ENCODE assay signal across 9 mouse cellular contexts in genomic region chr5:120467026-120467425, GRCm38 (mm10). TPM values are rescaled to one million over a fixed set of nuclear protein-coding genes. Genes with fewer than 3 reads are reported as not detected.
DNase-seq lines count a peak whose midpoint lies in the region; ATAC-seq and TF ChIP-seq lines count a peak whose summit lies in the region.
"Had no signal": no experiment of that assay in that cellular context is flagged by ENCODE, and none has a peak within 500 bp of the region (broad histone marks: within the 10 kb centered on the region; RNA-seq: fewer than 3 reads in every experiment).

No protein-coding gene starts in this region.

- H3K27ac ChIP-seq in left cerebral cortex, adult 2 months, result no peak overlapping the region
- H3K27ac ChIP-seq in forebrain, embryonic 12.5 days, result no peak overlapping the region
- H3K27ac ChIP-seq in intestine, embryonic 16.5 days (ENCODE audit: low read length), result no peak overlapping the region

- peak overlapping the region; percentile 7; the same call in 1 of the 2 replicates for H3K4me3 ChIP-seq in left cerebral cortex, adult 2 months
- H3K4me3 ChIP-seq in forebrain, embryonic 12.5 days (replicated peaks), result peak overlapping the region; percentile 21
- peak overlapping the region; percentile 37 for H3K4me3 ChIP-seq in intestine, embryonic 16.5 days (ENCODE audit: low read length)
- H3K4me3 ChIP-seq: erythroblast, embryonic 14.5 days had no signal

- no peak for ATAC-seq in forebrain, embryonic 12.5 days (ENCODE audit: low FRiP score)
- ATAC-seq in intestine, embryonic 16.5 days, result peak; percentile 62
- ATAC-seq in megakaryocyte progenitor cell, adult 5-6 weeks (replicated peaks; ENCODE audit: poor library complexity), result peak; percentile 30

- intact Hi-C loops in left cerebral cortex, adult 2 months (cut with DNase I), result no loop called here
- intact Hi-C loops in left cerebral cortex, postnatal 10 days (cut with DNase I), result no loop called here

- no peak overlapping the region for H3K9ac ChIP-seq in forebrain, embryonic 12.5 days
- H3K9ac ChIP-seq in intestine, embryonic 16.5 days (ENCODE audit: low read depth, low read length), result peak overlapping the region; percentile 44; the same call in 1 of the 2 replicates

- peak overlapping the region; percentile 34 for H3K4me2 ChIP-seq in forebrain, embryonic 12.5 days
- peak overlapping the region; percentile 33 for H3K4me2 ChIP-seq in intestine, embryonic 16.5 days (ENCODE audit: low read depth, low read length)

- WGBS in forebrain, embryonic 12.5 days, result 4% methylated on average over 4 of the region's 4 CpGs
- 4% methylated on average over 4 of the region's 4 CpGs for WGBS in intestine, embryonic 16.5 days

- DNase-seq in left cerebral cortex, adult 2 months (ENCODE audit: extremely low spot score in 1 of 2, low spot score in 2 of 2), result no peak
- DNase-seq in left cerebral cortex, postnatal 10 days (ENCODE audit: extremely low spot score in 1 of 2, low spot score in 2 of 2), result no peak
- no peak for DNase-seq in thymus, postnatal 36 days
- no peak for DNase-seq in left cerebral cortex, adult 11 months (ENCODE audit: low spot score)
- DNase-seq in thymus, postnatal 0 days (ENCODE audit: low spot score), result no peak

- peaks cover 6% of the 10 kb centered on the region; the same call in 1 of the 2 replicates for H3K27me3 ChIP-seq in forebrain, embryonic 12.5 days
- H3K27me3 ChIP-seq in intestine, embryonic 16.5 days (replicated peaks; ENCODE audit: control insufficient read depth, insufficient read depth, low read length), result no peaks in the 10 kb centered on the region

- no peaks in the 10 kb centered on the region for H3K36me3 ChIP-seq in forebrain, embryonic 12.5 days (replicated peaks)
- no peaks in the 10 kb centered on the region for H3K36me3 ChIP-seq in intestine, embryonic 16.5 days (ENCODE audit: control insufficient read depth, insufficient read depth, low read length)

- peaks cover 2% of the 10 kb centered on the region; the same call in 1 of the 2 replicates for H3K4me1 ChIP-seq in forebrain, embryonic 12.5 days
- peaks cover 6% of the 10 kb centered on the region for H3K4me1 ChIP-seq in intestine, embryonic 16.5 days (ENCODE audit: control insufficient read depth, insufficient read depth, low read length)

- TF ChIP-seq CTCF in left cerebral cortex, adult 2 months (IDR thresholded peaks at IDR 0.05), result no peak; the same call in 1 of the 2 replicates

- no peaks in the 10 kb centered on the region for H3K9me3 ChIP-seq in forebrain, embryonic 12.5 days
- H3K9me3 ChIP-seq in intestine, embryonic 16.5 days (ENCODE audit: control insufficient read depth, low read length), result no peaks in the 10 kb centered on the region; the same call in 1 of the 2 replicates

RNA-seq across cellular contexts. Expression of gene Sdsl, which starts 5.6 kb away (rescaled TPM):
- 1 to 10 TPM; 5.3 to 7.4 TPM for total RNA-seq in left cerebral cortex, adult 2 months (2021)
- 1 to 10 TPM; 5.0 to 5.3 TPM for total RNA-seq in left cerebral cortex, postnatal 10 days (2021)
- 4.5 and 5.1 TPM in 2 replicates for polyA plus RNA-seq in forebrain, embryonic 12.5 days (2016; fragmentation: Nextera tagmentation; extraction: Ambion mirVana)
- 19.9 and 20.2 TPM in 2 replicates for polyA plus RNA-seq in intestine, embryonic 16.5 days (2015; fragmentation: Nextera tagmentation; extraction: Ambion mirVana)
- 1.6 and 7.1 TPM in 2 replicates for total RNA-seq in megakaryocyte progenitor cell, adult 5-6 weeks (2015)
- 3.2 and 9.0 TPM in 2 replicates for total RNA-seq in megakaryocyte progenitor cell, adult 5-6 weeks (2017)
- 1.2 and 1.3 TPM in 2 replicates for polyA plus RNA-seq in thymus, postnatal 0 days (2015; fragmentation: Nextera tagmentation; extraction: Ambion mirVana)
- polyA plus RNA-seq: erythroblast, embryonic 14.5 days had no signal

RNA-seq across cellular contexts. Expression of gene Sds, which starts 9.3 kb away (rescaled TPM):
- under 1 TPM in 1 of 2 experiments, not detected in 1; 0.61 TPM for total RNA-seq in left cerebral cortex, adult 2 months (2021)
- total RNA-seq in left cerebral cortex, postnatal 10 days (2021), result not detected
- not detected in 2 replicates for polyA plus RNA-seq in forebrain, embryonic 12.5 days (2016; fragmentation: Nextera tagmentation; extraction: Ambion mirVana)
- polyA plus RNA-seq in intestine, embryonic 16.5 days (2015; fragmentation: Nextera tagmentation; extraction: Ambion mirVana), result 0.18 and 0.37 TPM in 2 replicates
- total RNA-seq in megakaryocyte progenitor cell, adult 5-6 weeks (2015), result not detected in 2 replicates
- total RNA-seq in megakaryocyte progenitor cell, adult 5-6 weeks (2017), result not detected in 2 replicates
- polyA plus RNA-seq in thymus, postnatal 0 days (2015; fragmentation: Nextera tagmentation; extraction: Ambion mirVana), result 0.14 and 0.24 TPM in 2 replicates
- polyA plus RNA-seq: erythroblast, embryonic 14.5 days had no signal

RNA-seq across cellular contexts. Expression of gene Lhx5, which starts 35.5 kb away (rescaled TPM):
- not detected for total RNA-seq in left cerebral cortex, adult 2 months (2021)
- total RNA-seq in left cerebral cortex, postnatal 10 days (2021), result under 1 TPM; 0.20 to 0.32 TPM
- 23.8 and 26.6 TPM in 2 replicates for polyA plus RNA-seq in forebrain, embryonic 12.5 days (2016; fragmentation: Nextera tagmentation; extraction: Ambion mirVana)
- not detected in 2 replicates for polyA plus RNA-seq in intestine, embryonic 16.5 days (2015; fragmentation: Nextera tagmentation; extraction: Ambion mirVana)
- total RNA-seq in megakaryocyte progenitor cell, adult 5-6 weeks (2015), result not detected in 2 replicates
- total RNA-seq in megakaryocyte progenitor cell, adult 5-6 weeks (2017), result not detected in 2 replicates
- 0.05 TPM in 1 of 2 replicates, not detected in the other for polyA plus RNA-seq in thymus, postnatal 0 days (2015; fragmentation: Nextera tagmentation; extraction: Ambion mirVana)
- polyA plus RNA-seq: erythroblast, embryonic 14.5 days had no signal

RNA-seq across cellular contexts. Expression of gene Plbd2, which starts 36.4 kb away (rescaled TPM):
- 10 to 100 TPM; 60.6 to 61.7 TPM for total RNA-seq in left cerebral cortex, adult 2 months (2021)
- 10 to 100 TPM; 70.6 to 71.5 TPM for total RNA-seq in left cerebral cortex, postnatal 10 days (2021)
- 25.9 and 26.6 TPM in 2 replicates for polyA plus RNA-seq in forebrain, embryonic 12.5 days (2016; fragmentation: Nextera tagmentation; extraction: Ambion mirVana)
- 43.9 and 46.9 TPM in 2 replicates for polyA plus RNA-seq in intestine, embryonic 16.5 days (2015; fragmentation: Nextera tagmentation; extraction: Ambion mirVana)
- total RNA-seq in megakaryocyte progenitor cell, adult 5-6 weeks (2015), result 8.3 and 9.8 TPM in 2 replicates
- 6.9 and 8.7 TPM in 2 replicates for total RNA-seq in megakaryocyte progenitor cell, adult 5-6 weeks (2017)
- 31.0 and 33.9 TPM in 2 replicates for polyA plus RNA-seq in thymus, postnatal 0 days (2015; fragmentation: Nextera tagmentation; extraction: Ambion mirVana)

RNA-seq across cellular contexts. Expression of gene Slc8b1, which starts 43.9 kb away (rescaled TPM):
- total RNA-seq in left cerebral cortex, adult 2 months (2021), result 1 to 10 TPM; 4.5 to 7.5 TPM
- 1 to 10 TPM; 3.5 to 4.0 TPM for total RNA-seq in left cerebral cortex, postnatal 10 days (2021)
- polyA plus RNA-seq in forebrain, embryonic 12.5 days (2016; fragmentation: Nextera tagmentation; extraction: Ambion mirVana), result 2.3 and 2.8 TPM in 2 replicates
- polyA plus RNA-seq in intestine, embryonic 16.5 days (2015; fragmentation: Nextera tagmentation; extraction: Ambion mirVana), result 6.9 and 7.6 TPM in 2 replicates
- 21.1 and 23.5 TPM in 2 replicates for total RNA-seq in megakaryocyte progenitor cell, adult 5-6 weeks (2015)
- total RNA-seq in megakaryocyte progenitor cell, adult 5-6 weeks (2017), result 31.8 and 32.5 TPM in 2 replicates
- 4.6 and 5.0 TPM in 2 replicates for polyA plus RNA-seq in thymus, postnatal 0 days (2015; fragmentation: Nextera tagmentation; extraction: Ambion mirVana)
